Mouse (Mus musculus) testis, postnatal 10 days (tissue): ENCODE measurements around the gene Arhgap23.

Experiments used
- DNase-seq: peaks from one replicate; pipeline ENCODE4 v3.0.0; 2021; ENCODE audit warnings: low spot score

Arhgap23 gene

DNA sequence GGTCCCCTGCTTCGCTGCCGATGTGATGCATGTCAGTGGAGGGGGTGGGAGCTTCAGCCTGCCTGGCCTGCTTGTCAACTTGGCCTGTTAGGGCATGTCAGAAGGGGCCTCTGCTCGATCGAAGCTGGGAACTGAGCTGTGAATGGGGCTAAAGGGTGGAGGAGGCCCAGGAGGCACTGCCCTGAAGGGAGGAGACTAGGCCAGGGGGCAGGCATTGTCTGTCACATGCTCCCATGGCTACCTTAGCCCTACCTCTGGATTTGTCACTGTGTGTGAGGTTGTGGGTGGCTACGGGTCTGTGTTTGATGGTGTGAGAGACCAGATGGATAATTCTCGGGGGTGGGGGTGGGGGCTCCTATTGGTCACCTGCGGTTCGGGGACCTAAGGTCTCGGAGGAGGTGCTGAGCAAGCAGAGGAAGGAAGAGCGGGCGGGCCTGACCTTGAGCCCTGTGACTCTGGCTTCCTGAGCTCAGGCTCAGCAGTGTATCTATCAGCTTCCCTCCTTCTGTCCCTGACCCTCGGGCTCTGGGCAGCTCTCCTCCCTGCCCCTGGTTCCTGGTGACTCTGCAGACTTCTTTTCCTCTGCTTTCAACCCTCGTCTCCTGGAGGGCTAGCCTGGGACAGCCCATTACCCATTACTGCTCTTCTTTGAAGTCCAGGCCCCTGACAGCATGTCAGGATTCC lies 20.6 kb downstream of the Arhgap23 start:
- peak; percentile 54 for DNase-seq

GRCm38 (mm10) chr11:97437745-97438144 lies 22.4 kb downstream of the Arhgap23 start:
- peak; percentile 89 for DNase-seq

- no peak for DNase-seq
Observed at GRCm38 (mm10) chr11:97438868-97439267, 23.5 kb downstream of the Arhgap23 start.

DNA sequence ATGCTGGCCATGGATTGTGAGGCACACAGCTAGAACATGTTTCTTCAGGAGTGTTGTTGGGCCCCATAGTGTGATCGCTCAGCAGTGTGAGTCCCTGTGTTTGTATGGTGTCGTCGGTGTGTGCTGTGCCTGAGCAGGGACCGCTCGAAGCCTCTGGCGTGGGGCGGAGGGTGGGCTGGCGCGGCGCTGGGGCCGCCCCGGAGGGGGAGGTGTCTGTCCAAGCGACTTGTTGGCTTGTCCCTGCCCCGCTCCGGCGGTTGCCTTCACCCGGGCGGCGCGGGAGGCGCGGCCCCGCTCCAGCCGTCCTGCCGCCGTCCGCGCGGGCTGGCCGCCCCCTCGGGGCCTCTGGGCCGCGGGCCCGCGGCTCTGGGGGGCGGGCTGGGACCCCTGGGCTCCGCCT lies 24.6 kb downstream of the Arhgap23 start:
- DNase-seq: peak; percentile 84

GRCm38 (mm10) chr11:97440441-97440881 lies 25.1 kb downstream of the Arhgap23 start:
- DNase-seq: peak; percentile 66

DNA sequence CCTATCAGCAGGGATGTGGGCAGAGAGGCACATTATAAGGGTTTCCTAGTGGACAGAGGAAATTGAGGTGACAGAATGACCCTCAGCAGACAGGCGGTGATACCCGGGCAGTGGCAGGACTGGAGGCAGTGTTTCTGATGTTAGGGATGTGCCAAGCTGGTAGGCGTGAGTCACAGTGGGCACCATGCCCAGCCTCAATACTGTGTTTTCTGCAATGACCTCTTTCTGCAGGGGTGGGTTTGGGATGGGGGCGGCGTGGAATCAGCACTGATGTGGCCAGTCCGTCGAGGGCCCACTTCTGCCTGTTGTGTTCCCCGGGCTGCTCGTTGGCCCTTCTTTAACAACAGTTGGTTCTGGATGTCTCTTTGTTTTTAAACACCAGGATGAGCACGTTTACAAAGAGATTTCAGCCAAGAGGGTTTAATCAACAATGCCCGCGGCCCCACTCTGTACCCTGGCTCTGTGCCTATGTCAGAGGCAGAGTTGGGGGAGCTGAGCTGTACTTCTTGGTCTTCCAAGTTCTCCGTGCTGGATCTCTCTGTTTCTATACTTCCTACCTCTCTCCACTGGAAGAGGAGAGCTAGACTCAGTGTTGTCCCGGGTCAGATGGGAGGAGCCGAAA lies 25.8 kb downstream of the Arhgap23 start:
- DNase-seq: peak; percentile 76

GRCm38 (mm10) chr11:97441658-97442125 lies 26.4 kb downstream of the Arhgap23 start:
- DNase-seq: no peak

DNA sequence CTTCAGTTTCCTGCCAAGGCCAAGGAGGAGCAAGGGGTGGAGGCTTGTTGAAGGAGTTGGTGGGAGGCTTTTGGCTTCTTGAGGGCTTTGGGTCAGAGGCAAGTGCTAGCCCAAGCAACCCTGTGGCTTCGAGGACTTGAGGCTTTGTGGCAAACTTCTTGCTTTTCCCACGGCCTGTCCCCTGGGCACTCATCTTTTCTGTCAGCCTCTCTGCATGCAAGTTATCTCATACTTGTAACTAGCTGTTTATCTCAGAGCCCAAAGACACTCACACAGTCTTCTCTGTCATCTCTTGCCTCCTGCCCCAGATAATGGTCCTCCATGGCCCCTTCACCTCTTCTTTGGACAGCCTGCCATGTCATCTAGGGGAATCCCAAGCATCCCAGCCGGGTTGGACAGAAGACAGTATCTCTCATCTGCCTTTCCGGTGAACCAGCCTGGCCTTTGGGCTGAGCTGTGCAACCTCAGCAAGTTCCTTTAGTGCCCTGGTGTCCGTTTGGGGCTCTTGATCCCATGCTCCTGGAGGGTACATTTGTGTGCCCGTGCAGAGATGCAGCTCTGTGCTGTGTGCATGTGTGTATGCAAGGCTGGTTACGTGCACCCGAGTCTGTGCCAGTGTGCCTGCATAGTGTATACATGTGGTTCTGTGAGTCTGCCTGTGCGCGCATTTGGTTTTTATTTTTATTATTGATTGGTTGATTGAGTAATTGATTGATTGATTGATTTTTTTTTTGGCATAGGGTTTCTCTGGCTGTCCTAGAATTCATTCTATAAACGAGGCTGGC lies 27.8 kb downstream of the Arhgap23 start:
- DNase-seq: no peak

GRCm38 (mm10) chr11:97445596-97445995 lies 30.3 kb downstream of the Arhgap23 start:
- DNase-seq: no peak

GRCm38 (mm10) chr11:97445999-97446511 lies 30.7 kb downstream of the Arhgap23 start:
- DNase-seq: no peak

DNA sequence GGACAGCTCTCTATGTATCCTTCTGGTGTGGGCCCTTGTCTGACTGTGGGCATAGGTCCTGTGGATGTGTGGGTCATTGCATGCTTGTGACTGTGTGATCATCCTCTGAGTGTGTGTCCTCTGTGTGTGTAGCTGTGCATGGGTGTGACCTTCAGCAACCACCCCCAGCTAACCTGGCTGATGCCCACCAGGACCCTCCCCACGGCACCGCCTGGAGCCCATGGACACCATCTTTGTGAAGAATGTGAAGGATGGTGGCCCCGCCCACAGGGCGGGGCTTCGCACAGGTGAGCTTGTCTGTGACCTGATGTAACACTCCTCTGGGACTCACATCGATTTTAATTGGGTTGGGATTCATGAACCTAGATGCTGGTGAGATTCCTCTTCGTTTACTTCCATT lies 32.6 kb downstream of the Arhgap23 start:
- DNase-seq: no peak

DNA sequence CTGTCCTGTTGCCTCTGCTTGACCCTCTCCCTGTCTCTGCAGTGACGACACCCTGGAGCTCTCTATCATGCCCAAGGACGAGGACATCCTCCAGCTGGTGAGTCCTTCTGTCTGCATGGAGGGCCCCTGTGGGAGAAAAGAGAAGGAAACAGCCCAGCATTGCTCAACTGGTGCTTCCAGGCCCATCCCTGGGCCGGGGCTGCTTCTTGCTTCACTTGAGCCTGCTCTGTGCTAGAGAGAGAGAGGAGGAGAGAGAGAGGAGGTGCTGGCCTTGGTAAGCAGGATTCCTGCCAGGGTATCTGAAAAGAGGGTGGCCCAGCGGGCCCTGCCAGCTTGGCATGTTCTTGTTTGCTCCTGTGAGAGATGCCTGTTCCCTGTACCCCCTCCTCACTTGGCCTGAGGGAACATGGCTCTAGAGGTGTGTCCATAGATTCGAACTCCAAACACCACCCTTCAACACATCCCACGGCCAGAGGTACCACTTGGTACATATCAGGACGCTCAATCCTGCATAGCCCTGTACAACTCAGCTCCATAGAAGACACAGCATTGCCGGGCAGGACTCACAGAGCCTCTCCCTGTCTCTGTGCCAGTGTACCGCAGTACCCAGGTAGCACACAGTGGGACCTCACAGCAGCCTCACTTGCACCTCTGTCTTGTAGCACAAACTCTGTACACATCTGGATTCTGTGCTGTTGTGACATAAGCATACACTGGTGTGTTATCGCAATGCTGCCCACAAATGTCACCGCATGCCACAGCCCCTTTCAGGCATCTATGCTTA lies 33.5 kb downstream of the Arhgap23 start:
- no peak for DNase-seq

DNA sequence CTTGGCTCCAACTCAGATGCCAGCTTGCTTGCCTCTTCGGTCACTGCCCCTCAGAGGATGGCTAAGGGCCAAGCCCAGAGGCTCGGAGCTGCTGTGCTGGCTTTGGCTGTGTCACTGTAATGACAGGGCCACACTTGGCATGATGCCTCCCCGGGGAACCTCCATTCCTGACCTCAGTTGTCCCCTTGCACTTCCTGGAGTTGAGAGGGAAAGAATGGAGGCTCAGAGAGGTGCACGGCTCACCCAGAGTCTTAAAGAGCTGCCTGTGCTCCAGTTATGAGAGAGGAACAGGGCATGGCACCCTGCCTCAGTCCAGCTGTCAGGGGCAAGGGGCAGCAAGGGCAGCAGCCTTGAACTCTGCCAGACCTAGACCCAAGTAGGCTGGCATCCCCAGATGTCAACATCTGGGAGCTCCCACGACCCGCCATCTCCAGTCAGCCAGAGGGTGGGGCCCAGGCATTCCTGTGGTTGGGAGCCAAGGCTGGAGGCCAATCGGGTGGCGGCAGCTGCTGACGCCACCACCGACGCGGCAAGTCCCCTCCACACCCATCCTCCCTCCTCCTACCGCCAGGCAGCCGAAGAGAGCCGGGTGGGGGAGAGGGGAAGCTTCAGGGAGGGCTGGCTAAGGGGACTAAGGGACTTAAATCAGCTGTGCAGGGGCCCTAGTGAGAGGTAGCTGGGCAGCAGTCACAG lies 34.4 kb downstream of the Arhgap23 start:
- peak; percentile 79 for DNase-seq

GRCm38 (mm10) chr11:97450305-97450922 lies 35.1 kb downstream of the Arhgap23 start:
- no peak for DNase-seq

- no peak for DNase-seq
Observed at GRCm38 (mm10) chr11:97451625-97452024, 36.3 kb downstream of the Arhgap23 start.

GRCm38 (mm10) chr11:97457120-97457519 lies 41.8 kb downstream of the Arhgap23 start:
- no peak for DNase-seq

GRCm38 (mm10) chr11:97461307-97461820 lies 46.0 kb downstream of the Arhgap23 start:
- no peak for DNase-seq

- DNase-seq: no peak
Observed at GRCm38 (mm10) chr11:97462538-97462937, 47.2 kb downstream of the Arhgap23 start.

DNA sequence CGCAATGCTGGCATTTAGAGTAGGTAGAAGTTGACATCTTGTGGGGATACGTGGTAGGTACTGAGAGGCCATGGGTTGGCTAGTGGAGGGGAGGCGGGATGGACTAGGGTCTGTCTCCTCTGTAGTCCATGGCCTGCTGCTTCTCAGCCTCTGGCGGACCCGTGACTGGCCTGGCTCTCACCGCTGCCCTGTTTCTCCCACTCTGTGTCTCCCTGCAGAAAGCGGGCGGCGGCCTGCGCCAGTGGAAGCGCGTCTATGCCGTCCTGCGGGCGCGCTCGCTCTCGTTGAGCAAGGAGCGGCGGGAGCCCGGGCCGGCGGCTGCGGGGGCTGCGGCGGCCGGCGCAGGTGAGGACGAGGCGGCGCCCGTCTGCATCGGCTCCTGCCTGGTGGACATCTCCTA lies 47.8 kb downstream of the Arhgap23 start:
- DNase-seq: no peak

DNA sequence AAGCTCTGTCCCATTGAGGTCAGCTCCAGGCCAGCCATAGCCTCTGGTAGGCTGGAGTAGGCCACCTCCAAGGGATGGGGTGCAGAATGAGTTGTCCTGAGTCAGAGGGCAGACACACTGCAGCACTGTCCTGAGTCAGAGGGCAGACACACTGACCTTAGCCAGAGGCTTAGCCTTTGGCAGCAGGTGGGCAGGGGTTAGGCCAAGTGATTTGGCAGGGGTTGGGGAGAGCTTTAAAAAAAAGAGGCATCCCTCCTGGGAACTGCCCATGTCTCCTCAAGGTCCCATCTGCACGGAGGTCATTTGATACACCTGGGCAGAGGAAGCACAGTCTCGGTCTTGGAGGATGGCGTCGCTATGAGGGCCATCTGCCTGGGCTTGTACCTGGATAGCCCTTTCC lies 48.7 kb downstream of the Arhgap23 start:
- no peak for DNase-seq

- no peak for DNase-seq
Observed at GRCm38 (mm10) chr11:97465957-97466356, 50.6 kb downstream of the Arhgap23 start.
